Mouse (Mus musculus) heart, embryonic 13.5 days (tissue): ENCODE data around the gene Atp6v1b1. TPM values are rescaled to one million over a fixed set of nuclear protein-coding genes. Genes with fewer than 3 reads are reported as not detected.

ENCODE experiments used
- ATAC-seq: fragments of 200-750 bp; cut with Nextera tagmentation; 2 replicates; pipeline ENCODE4 v1.8.0; 2017; ENCODE audit warnings: moderate TSS enrichment; ENCODE audit not compliant: insufficient number of reproducible peaks, low FRiP score, low TSS enrichment; ENCODE audit errors: extremely low read depth
- H3K27ac ChIP-seq: fragments of 300-500 bp; sonication (generic); replicated peaks from 2 replicates; pipeline ENCODE4 v1.5.1; 2015; ENCODE audit warnings: moderate library complexity, mild to moderate bottlenecking, inconsistent platforms
- H3K27me3 ChIP-seq: fragments of 300-500 bp; sonication (generic); replicated peaks from 2 replicates; pipeline ENCODE4 v1.6.1; 2015; ENCODE audit warnings: mild to moderate bottlenecking, inconsistent platforms
- H3K36me3 ChIP-seq: fragments of 300-500 bp; sonication (generic); 2 replicates; pipeline ENCODE4 v1.6.1; 2015; ENCODE audit warnings: mild to moderate bottlenecking, inconsistent platforms
- H3K4me1 ChIP-seq: fragments of 300-500 bp; sonication (generic); 2 replicates; pipeline ENCODE4 v1.6.1; 2015; ENCODE audit warnings: inconsistent platforms
- H3K4me2 ChIP-seq: fragments of 300-500 bp; sonication (generic); 2 replicates; pipeline ENCODE4 v1.6.1; 2015; ENCODE audit warnings: inconsistent platforms, mild to moderate bottlenecking, moderate library complexity
- H3K4me3 ChIP-seq: fragments of 300-500 bp; sonication (generic); 2 replicates; pipeline ENCODE4 v1.5.1; 2015; ENCODE audit warnings: moderate library complexity, mild to moderate bottlenecking, inconsistent platforms
- H3K9ac ChIP-seq: fragments of 300-500 bp; sonication (generic); 2 replicates; pipeline ENCODE4 v1.6.1; 2015; ENCODE audit warnings: inconsistent platforms, mild to moderate bottlenecking, moderate library complexity
- H3K9me3 ChIP-seq: fragments of 300-500 bp; sonication (generic); 2 replicates; pipeline ENCODE4 v1.6.1; 2016; ENCODE audit warnings: inconsistent platforms
- WGBS: fragments of 180-500 bp; shearing (Covaris S2); methylation state at CpG from one replicate; pipeline ENCODE4 v1.1.7; 2015; ENCODE audit warnings: mixed read lengths; 5-methylcytosine and 5-hydroxymethylcytosine counted together
- polyA plus RNA-seq: library from polyadenylated mRNA; unstranded; fragments of >200 nt; fragmentation: Nextera tagmentation; extraction: Ambion mirVana; gene quantifications from 2 replicates; pipeline ENCODE4 v1.2.1, GENCODE M21; 2015

The Atp6v1b1 gene
- polyA plus RNA-seq, 1 experiment from 2014 or later, result not detected

DNA sequence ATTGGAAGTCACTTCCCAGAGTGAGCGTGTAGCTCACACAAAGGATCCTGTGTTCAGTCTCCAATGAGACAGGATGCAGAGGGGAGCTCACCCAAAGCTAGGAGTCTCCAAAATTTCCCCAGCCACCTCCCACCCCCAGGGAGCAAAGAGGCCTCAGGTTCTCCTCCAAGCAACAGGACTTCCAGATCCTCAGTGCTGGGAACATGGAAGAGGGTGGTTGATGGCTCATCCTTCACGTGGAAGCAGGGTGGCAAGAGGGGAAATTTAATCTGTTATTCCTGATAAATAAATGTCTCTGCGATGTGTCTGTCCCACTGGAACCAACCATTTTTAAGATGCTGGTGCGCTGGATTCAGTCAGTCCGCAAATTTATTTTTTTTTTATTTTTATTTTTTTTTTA, 38.1 kb upstream of the Atp6v1b1 start:
- Histone ChIP-seq H3K27ac (no peak overlapping the region), H3K9me3 (no peaks in the 10 kb centered on the region), H3K4me1 (peaks cover 7% of the 10 kb centered on the region), H3K27me3 (peaks cover 96% of the 10 kb centered on the region), H3K4me3 (no peak overlapping the region), H3K9ac (no peak overlapping the region), H3K36me3 (no peaks in the 10 kb centered on the region), H3K4me2 (no peak overlapping the region)
- ATAC-seq, result no peak
- WGBS, result 22% methylated on average over 5 of the region's 5 CpGs

DNA sequence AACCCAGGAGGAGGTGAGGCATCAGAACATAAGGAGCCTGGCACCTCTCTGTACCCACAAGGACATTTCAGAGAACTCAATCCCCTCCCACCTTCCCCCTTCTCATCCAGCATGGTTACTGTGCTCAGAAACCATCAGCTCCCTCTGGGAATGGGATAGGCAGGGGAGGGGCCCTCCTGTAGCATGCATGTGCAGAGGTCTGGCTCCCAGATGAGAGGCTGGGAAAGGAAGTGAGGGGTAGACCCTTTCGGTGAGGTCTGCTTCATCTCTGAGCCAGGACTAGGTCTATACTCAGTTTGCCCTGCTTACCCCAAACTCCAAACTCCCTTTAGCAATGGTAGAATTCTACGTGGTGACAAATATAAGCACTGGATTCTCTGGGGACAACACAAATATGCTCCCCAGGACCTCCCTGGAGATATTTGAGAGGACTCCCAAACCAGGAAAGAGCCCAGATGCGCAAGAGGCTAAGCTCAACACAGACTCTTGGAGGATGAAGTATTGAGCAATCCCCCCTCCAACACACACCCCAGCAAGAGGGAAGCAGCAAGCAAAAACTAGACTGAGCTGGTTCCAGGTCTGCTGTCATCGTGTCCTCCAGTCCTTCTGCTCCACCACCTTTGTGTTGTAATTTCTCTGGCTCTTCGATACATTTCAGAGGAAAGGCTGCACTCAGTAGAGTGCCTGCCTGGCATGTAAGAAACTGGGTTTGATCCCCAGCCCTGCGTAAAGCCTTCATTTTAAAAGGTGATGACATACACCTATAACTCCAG, 34.9 kb upstream of the Atp6v1b1 start:
- no peak for ATAC-seq
- peaks cover 100% of the 10 kb centered on the region for H3K27me3 ChIP-seq
- no peak overlapping the region for H3K4me3 ChIP-seq
- 6% methylated on average over 6 of the region's 6 CpGs for WGBS
- H3K4me2 ChIP-seq, result no peak overlapping the region
- no peaks in the 10 kb centered on the region for H3K9me3 ChIP-seq
- H3K27ac ChIP-seq, result no peak overlapping the region
- H3K36me3 ChIP-seq, result no peaks in the 10 kb centered on the region
- peaks cover 23% of the 10 kb centered on the region for H3K4me1 ChIP-seq
- H3K9ac ChIP-seq, result no peak overlapping the region

- Histone ChIP-seq H3K4me2 (peak overlapping the region; percentile 86), H3K4me3 (peak overlapping the region; percentile 56), H3K27me3 (peaks cover 100% of the 10 kb centered on the region), H3K9ac (peak overlapping the region; percentile 37; the same call in 1 of the 2 replicates), H3K27ac (no peak overlapping the region), H3K9me3 (no peaks in the 10 kb centered on the region), H3K4me1 (peaks cover 35% of the 10 kb centered on the region), H3K36me3 (no peaks in the 10 kb centered on the region)
- under 1% methylated on average over 32 of the region's 32 CpGs for WGBS
- ATAC-seq, result peak; percentile 45; the same call in 1 of the 2 replicates
These were observed 32.3 kb upstream of the Atp6v1b1 start for GRCm38 (mm10) chr6:83710361-83711066.

- Histone ChIP-seq H3K9me3 (no peaks in the 10 kb centered on the region), H3K4me2 (peak within 1 kb of the TSS; percentile 86), H3K27me3 (peaks cover 100% of the 10 kb centered on the region), H3K27ac (no peak within 1 kb of the TSS), H3K4me1 (peaks cover 38% of the 10 kb centered on the region), H3K9ac (peak within 1 kb of the TSS; percentile 37), H3K4me3 (peak within 1 kb of the TSS; percentile 56), H3K36me3 (no peaks in the 10 kb centered on the region)
- ATAC-seq, result peak; percentile 49; the same call in 1 of the 2 replicates
- WGBS, result under 1% methylated on average over 46 of the region's 46 CpGs
These were observed 31.6 kb upstream of the Atp6v1b1 start, which contains the start of gene Vax2 for GRCm38 (mm10) chr6:83711067-83711675. TSS of gene Vax2 (plus strand) at chr6:83711264.

DNA sequence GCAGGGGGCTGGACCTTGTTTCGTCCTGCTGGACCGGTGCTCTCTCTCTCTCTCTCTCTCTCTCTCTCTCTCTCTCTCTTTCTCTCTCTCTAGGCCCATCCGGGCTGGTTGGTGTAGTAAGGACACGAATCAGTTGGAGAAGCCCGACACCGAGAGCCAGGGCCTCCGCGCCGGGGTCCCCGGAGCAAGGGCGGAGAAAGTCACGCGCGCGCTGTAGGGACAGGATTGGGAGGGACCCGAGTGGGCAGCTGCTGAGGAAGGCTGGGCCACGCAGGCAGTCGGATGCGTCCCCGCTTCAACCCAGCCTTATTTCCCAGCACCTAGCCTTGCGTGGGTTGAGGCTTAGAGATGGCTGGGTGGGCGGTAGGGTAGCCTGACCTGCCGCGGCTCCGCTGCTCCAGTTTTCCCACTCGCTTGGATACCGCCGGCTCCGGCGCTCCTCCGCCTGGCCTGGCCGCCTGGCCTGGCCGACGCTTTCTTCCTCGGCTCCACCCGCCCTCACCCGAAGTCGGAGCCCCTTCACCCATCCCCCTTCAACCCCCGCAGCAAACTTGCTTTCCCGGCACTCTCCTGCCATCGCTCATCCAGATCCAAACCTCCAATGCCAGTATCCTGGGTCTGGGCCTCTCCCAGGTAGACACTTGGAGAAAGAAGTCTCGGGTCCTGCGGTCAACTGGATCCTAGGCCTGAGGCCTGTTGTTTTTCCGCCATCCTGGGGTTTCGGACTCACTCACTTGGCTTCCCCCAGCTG, 30.9 kb upstream of the Atp6v1b1 start:
- Histone ChIP-seq H3K27me3 (peaks cover 99% of the 10 kb centered on the region), H3K9ac (peak overlapping the region; percentile 37), H3K4me3 (peak overlapping the region; percentile 56), H3K27ac (no peak overlapping the region), H3K4me2 (peak overlapping the region; percentile 86), H3K9me3 (no peaks in the 10 kb centered on the region), H3K36me3 (no peaks in the 10 kb centered on the region), H3K4me1 (peaks cover 38% of the 10 kb centered on the region)
- WGBS, result 2% methylated on average over 45 of the region's 45 CpGs
- ATAC-seq, result no peak

DNA sequence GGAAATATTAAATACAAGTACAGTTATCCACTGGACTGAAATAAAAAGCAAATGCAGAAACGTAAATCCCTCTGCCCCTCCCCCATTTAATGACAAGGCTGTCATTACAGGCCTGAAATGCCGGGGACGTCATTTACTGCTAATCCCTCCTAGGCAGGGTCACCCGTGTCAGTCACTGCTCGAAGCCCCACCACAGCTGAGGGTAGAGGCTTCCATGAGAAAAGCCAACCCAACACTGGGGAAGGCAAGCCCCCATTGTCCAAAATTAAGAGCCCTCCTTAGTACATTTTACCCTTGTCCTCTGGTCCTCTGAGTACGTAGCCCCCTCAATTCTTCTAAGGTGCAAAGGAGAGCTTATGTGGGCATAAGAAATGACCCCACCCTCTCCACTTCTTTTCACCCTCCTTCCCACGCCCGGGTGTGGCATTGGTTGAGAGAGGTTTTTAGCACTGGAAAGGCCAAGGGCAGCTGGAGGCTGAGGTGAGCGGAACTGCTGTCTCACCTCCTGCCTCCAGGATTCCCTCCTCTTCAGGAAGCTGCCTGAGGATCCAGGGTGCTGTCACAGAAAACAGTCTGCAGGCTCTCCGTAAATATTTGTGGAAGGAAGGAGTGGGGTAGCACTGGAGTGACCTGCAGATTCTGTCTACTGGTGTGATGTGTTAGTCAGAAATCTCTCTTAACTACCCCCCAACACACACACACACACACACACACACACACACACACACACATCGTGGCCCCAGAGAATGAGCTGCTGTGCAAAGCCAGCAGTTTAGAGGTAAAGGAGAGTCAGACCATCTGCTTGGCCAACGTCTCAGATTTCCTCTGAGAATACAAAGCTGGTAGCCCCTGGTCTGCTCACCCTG, 29.3 kb upstream of the Atp6v1b1 start:
- Histone ChIP-seq H3K27ac (no peak overlapping the region), H3K4me1 (peaks cover 38% of the 10 kb centered on the region), H3K9me3 (no peaks in the 10 kb centered on the region), H3K4me3 (no peak overlapping the region), H3K9ac (no peak overlapping the region), H3K36me3 (no peaks in the 10 kb centered on the region), H3K27me3 (peaks cover 99% of the 10 kb centered on the region), H3K4me2 (no peak overlapping the region)
- no peak for ATAC-seq
- 6% methylated on average over 12 of the region's 12 CpGs for WGBS

- peaks cover 99% of the 10 kb centered on the region for H3K27me3 ChIP-seq
- H3K4me1 ChIP-seq, result peaks cover 38% of the 10 kb centered on the region
- 2% methylated on average over 34 of the region's 34 CpGs for WGBS
- H3K9me3 ChIP-seq, result no peaks in the 10 kb centered on the region
- 0 out of 2 replicates have a peak overlapping the region, but pooled peaks have one; percentile 20 for H3K4me3 ChIP-seq
- H3K36me3 ChIP-seq, result no peaks in the 10 kb centered on the region
- ATAC-seq, result no peak
- no peak overlapping the region for H3K9ac ChIP-seq
- H3K4me2 ChIP-seq, result peak overlapping the region; percentile 34
- H3K27ac ChIP-seq, result no peak overlapping the region
These were observed 28.3 kb upstream of the Atp6v1b1 start for GRCm38 (mm10) chr6:83714221-83715123.

DNA sequence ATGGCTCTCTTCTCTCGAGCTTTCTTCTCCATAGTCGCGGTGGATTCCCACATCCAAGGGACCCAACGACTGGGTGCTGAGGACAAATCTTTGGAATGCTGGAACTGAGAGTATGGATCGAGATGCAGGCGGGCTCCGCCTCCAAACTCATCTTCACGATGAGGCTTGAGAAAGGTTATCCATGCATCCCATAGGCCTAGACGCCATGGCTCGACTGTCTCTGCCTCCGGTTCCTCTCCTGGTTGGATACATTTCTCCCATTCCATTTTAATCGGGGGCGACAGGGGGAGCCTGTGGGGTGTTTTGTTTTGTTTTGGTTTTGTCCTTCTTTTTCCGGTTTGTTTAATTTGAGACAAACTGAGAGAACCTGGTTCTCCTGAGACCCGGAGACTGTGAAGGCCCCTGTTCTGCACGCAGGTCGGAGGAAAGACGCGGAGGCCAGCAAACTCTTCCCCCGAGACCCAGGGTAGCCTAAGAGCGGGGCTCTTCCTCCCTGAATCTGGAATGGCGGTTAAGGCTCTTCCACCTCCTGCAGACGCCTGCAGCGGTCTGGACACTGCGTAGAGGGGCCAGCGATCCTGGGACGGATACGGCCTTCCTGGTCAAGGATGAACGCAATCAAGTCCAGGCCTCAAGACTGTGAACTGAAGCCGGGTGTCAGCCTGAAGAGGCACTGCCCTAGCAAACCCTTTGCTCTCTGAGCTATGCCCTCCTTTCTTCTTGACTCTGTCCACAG, 27.2 kb upstream of the Atp6v1b1 start:
- Histone ChIP-seq H3K4me2 (peak overlapping the region; percentile 34), H3K9me3 (no peaks in the 10 kb centered on the region), H3K4me1 (peaks cover 31% of the 10 kb centered on the region), H3K9ac (no peak overlapping the region), H3K36me3 (no peaks in the 10 kb centered on the region), H3K27ac (no peak overlapping the region), H3K4me3 (peak overlapping the region; percentile 20), H3K27me3 (peaks cover 99% of the 10 kb centered on the region)
- WGBS, result 3% methylated on average over 30 of the region's 30 CpGs
- ATAC-seq, result no peak

- H3K4me2 ChIP-seq, result no peak overlapping the region
- H3K9ac ChIP-seq, result no peak overlapping the region
- no peaks in the 10 kb centered on the region for H3K36me3 ChIP-seq
- H3K27ac ChIP-seq, result no peak overlapping the region
- peaks cover 99% of the 10 kb centered on the region for H3K27me3 ChIP-seq
- no peaks in the 10 kb centered on the region for H3K9me3 ChIP-seq
- ATAC-seq, result no peak
- H3K4me3 ChIP-seq, result no peak overlapping the region
- peaks cover 17% of the 10 kb centered on the region for H3K4me1 ChIP-seq
- WGBS, result 4% methylated on average over 8 of the region's 8 CpGs
These were observed 25.8 kb upstream of the Atp6v1b1 start for GRCm38 (mm10) chr6:83717026-83717425.
